Mouse (Mus musculus): Measurements from ENCODE around the gene Gnrhr.

Gene Gnrhr

DNA sequence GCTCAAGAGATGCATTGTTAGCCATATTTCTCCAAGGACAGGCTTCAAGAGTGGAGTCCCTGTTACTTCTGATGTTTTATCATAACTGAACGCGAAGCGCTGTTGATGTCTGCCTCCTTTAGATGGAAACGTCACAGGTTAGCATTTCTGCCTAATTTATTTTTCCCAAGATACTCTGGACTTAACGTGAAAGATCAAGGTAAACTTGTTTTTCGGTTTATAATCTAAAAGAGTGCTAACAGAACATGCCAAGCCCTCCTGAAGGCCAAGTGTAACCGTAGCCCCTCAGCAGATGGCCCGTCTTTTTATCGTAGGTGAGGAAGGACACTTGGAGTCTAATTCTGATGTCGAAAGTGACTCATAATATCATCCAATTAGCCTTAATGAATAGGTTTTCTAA is at the start of gene Gnrhr:
Gene Gnrhr (minus strand): TSS at position 101 of the 400 bp plus-strand sequence.
- DNase-seq (ENCODE audit: low read depth): no peak

- no peak for DNase-seq (ENCODE audit: low read depth)
Observed at GRCm38 (mm10) chr5:86246559-86246958, 48.9 kb upstream of the Gnrhr start.

- no peak for DNase-seq (ENCODE audit: low read depth)
Observed at GRCm38 (mm10) chr5:86244880-86245279, 47.2 kb upstream of the Gnrhr start.

DNA sequence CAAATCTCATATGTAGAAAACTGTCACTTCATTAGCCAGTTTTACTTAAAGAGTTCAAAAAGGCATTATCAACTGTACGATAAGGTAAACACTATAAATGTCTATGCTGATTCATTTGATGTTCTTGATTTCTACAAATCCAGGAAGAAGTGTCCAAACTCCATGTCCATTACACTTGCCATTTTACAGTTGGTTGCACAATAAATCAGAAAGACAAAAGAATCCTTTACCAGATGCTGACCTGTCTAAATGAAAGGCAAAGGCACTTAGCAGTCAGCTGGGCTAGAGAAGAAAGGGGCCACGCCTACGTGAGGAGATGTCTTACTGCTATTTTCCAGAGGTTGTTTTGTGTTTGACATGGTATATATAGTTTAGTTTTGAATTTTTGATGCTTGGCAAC is 46.6 kb upstream of the Gnrhr start:
- DNase-seq (ENCODE audit: low read depth): no peak

DNA sequence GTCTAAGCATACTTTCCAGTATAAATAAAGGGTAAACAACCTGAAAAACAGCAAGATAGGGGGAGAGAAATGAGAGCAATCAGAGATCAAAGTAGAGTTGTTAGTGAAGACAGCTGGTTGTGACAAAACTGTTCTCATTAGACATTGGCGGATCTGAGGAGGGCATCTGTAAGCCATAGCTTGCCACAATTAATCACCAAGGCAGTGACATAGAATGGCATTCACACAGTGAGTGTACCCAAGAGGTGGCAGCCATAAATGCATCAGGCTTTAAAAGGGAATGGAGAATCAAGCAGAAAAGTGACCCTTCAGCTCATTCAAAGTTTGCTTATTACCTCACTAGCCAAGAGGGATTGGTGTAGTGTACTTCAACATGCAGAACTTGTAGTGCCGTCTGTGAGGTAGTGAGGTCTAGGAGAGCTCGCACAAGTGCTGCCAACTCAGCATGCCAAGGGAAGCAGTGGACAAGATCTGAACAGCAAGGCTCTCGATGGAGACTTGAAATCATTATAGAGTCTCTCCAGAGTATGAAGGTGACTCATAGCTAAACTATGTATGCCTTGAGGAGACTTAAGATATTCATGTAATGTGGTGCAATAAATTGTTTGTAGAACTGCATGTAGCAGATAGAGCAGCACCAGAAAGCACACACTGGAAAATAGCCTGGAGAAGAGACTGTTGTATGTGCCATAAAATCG is 29.6 kb upstream of the Gnrhr start:
- DNase-seq (ENCODE audit: low read depth): no peak

DNA sequence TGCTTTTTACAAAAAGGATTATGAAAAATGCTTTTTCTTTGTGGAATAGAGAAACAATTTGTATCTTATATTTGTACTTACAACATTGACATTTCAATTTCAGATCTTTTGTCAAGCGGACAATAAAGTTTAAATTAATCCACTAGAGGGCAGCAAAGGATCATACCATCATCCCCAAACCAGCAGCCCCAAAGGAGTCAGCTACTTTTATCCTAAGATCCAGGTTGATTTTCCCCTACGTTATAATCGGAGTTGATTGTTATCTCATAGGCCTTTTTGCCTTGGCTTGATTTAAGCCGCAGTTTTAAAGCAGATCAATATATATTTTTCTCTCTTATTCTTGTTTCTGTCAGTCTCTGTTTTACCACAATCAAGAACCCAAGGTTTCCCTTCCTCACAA is 6.3 kb downstream of the Gnrhr start:
- peak; percentile 67 for DNase-seq (ENCODE audit: low read depth)

DNA sequence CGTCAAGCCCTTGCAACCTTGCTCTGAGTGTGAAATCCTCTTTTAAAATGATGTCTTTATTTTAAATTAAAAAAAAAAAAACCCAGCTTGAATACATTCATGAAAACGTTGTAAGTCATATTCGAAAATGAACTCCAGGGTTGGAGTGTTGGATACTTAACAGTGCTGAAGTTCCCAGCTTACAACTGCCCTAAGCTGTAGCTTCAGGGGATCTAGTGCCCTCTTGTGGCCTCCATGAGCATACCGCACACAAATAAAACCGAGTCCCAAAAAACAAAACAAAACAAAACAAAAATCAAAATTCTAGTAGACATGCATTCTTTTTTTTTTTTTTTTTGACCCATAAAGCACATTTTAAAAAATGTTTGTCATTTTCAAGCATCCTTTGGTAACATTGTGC is 6.9 kb downstream of the Gnrhr start:
- peak; percentile 73 for DNase-seq (ENCODE audit: low read depth)

DNA sequence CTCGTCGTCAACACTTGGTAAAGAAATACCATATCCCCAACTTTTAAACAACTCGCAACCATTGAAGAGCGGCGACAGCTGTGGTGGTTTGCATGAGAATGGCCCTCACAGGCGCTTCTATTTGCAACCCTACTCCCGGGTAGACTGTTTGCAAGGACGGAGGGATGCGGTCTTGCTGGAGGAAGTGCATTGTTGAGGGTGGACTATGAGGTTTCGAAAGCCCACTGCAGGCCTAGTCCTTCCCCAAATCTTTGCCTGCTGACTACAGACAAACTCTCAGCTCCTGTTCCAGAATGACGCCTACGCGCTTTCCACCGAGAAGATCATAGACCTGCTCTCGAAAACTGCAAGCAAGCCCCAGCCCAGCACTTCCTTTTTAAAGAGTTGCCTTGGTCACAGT is 7.4 kb downstream of the Gnrhr start:
- no peak for DNase-seq (ENCODE audit: low read depth)

DNA sequence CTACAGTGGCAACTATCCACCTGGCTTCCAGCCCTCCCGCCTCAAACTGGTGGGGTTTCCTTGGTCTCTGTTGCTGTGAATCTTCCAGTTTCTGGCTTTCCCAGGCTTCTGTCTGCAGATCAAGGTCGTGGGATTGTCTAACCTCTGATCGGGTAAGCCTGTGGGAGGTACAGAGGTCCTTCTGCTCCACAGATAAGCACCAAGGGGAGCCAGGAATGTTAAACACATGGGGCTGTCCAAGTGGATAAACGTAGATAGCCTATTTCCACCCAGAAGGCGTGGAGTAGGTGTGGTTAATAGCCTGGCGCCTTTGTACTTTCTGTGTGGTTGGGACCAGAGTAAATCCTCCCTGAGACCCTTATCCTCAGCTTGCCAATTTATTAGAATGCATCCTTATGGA is 10.3 kb downstream of the Gnrhr start:
- DNase-seq (ENCODE audit: low read depth): no peak

GRCm38 (mm10) chr5:86173778-86174177 is 23.9 kb downstream of the Gnrhr start:
- no peak for DNase-seq (ENCODE audit: low read depth)

DNA sequence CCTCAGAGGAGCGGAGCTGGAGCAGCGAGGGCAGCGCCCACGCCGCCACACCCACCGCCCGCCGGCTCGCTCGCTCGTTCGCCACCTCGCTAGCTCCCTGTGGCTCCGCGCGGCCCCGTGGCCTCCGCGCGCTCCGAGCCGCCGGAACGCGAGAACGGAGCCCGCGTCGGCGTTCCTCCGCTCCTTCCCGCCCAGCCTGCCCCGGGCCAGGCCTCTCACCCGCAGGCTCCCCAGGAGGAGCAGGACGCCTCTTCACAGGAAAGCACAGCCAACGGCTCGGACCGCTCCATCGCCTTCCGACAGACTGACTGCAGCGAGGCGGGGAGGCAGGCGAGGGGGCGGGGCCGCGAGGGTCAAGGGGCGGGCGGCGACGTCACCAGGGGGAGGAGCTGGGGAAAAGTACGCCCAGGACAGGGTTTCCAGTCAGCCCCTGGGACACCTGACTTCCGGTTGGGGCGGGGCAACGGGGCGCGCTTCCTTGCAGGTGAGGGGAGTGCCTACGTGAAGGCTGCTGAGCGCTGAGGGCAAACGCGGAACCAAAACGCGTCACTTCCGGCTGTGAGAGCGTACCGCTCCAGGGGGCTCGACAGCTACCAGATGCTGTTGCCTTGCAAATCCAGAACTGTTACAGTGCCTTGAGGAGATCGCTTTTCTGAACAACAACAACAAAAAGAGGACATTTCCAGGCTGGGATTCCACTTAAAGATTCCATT is 25.1 kb downstream of the Gnrhr start, which contains the start of gene Uba6:
Gene Uba6 (minus strand): TSS at position 355 of the 713 bp plus-strand sequence.
- peak; percentile 100 for DNase-seq (ENCODE audit: low read depth)

- no peak for DNase-seq (ENCODE audit: low read depth)
Observed at GRCm38 (mm10) chr5:86172088-86172448, 25.6 kb downstream of the Gnrhr start.

Data from naive thymus-derived CD4-positive, alpha-beta T cell, adult 2 months (primary cell).